Mouse (Mus musculus) gastrocnemius, postnatal 10 days (tissue): Measurements from ENCODE around the gene Gpc6. TPM values are rescaled to one million over a fixed set of nuclear protein-coding genes. Genes with fewer than 3 reads are reported as not detected.
A peak's percentile ranks its signal among the peaks of the same experiment; 100 is the strongest.

ENCODE experiments used
- DNase-seq: peaks from one replicate; pipeline ENCODE4 v3.0.0; 2021; ENCODE audit warnings: mixed read lengths
- total RNA-seq, 2 experiments: library from RNA; stranded (reverse); gene quantifications; 2 replicates each; pipeline ENCODE4 v1.2.3; 2021

The Gpc6 gene
- total RNA-seq, 2 experiments from 2014 or later, result 14.4 to 17.5 TPM

DNA sequence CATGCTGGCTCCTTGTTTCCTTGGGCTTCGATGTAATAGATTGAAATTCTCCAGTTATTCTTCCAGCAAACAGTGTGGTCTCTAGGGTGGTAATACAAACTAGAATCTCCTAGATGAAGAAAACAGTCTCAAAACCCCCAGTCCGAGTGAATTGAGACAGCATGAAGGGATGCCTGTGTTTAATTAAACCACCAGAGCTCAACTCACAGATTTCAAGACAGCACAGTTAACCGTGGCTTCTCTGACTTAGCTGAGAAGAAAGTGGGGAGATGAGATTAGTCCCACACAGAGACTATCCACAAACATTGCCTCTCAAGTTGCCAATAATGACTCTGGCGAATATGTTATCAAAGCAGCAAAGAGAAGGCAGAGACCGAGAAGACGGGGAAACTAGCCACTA lies 956.0 kb downstream of the Gpc6 start:
- DNase-seq, result no peak

DNA sequence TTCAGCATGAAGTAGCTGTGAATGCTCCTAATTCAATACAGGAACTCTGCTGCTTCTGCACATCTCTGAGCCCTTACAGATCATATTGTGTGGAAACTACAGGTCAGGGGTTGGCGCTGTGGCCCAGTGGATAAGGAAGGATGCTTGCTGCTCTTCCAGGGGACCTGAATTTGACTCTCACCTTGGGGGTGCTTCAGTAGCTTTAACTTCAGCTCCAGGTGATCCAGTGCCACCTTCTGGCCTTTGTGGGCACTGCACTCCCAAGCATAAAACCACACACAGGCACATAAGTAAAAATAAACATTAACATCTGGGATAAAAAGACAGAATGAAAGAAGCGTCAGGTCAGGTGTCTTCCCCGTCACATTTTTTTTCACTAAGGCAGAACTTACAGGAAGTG lies 957.1 kb downstream of the Gpc6 start:
- peak; percentile 40 for DNase-seq

DNA sequence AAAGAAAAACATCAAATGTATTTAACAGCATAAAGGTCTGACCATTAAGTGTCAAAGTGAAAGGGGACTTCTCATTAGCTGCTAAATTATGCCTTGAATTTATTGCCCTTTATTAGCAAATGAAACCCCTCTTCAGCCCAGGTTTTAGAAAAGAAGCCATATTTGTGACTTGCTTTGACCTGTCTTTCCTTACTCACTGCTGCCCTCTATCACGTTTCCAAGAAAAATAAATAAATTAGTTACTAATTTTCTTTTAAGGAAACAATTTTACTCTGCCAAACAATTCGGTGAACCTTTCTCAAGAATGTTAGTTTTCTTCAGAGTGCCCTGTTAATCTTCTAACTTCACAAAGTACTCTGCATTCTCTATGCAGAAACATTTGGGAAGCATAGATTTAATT lies 964.5 kb downstream of the Gpc6 start:
- no peak for DNase-seq

DNA sequence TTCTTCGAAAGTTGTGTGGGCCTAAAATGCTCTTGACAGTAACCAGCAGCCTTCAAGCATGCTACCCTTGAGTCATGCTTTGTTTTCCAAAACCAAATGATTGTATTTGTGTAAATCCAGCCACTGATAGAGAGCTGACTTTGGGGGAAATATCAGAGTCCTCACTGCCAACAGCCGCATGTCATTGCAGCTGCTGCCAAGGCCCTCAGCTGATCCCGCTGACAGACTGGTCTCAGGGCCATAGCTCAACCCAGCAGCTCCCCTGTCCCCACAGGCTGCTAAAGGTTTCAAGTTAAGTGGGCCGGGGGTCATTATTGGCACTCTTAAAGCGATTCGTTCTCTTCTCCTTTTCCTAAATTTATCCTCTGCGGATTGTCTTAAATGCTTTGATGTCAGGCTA lies 966.3 kb downstream of the Gpc6 start:
- no peak for DNase-seq

DNA sequence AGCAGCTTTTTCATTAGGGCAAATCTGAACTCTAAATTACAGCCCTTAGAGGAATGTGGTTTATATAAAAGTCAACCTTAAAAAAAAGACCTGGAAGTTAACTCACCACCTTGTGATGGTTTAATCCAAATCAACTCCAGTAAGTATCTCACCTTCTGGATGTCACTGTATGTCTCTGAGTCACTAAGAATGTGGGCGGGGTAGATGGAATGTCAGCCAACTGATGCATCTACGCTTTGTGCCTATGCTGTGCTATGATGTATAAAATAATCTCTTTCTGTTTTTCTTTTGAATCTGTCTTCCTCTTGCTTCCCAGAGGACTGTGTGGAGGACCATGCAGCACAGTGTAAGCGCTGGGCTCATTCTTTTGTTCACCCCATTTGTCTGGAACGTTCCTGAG lies 966.9 kb downstream of the Gpc6 start:
- DNase-seq, result no peak

DNA sequence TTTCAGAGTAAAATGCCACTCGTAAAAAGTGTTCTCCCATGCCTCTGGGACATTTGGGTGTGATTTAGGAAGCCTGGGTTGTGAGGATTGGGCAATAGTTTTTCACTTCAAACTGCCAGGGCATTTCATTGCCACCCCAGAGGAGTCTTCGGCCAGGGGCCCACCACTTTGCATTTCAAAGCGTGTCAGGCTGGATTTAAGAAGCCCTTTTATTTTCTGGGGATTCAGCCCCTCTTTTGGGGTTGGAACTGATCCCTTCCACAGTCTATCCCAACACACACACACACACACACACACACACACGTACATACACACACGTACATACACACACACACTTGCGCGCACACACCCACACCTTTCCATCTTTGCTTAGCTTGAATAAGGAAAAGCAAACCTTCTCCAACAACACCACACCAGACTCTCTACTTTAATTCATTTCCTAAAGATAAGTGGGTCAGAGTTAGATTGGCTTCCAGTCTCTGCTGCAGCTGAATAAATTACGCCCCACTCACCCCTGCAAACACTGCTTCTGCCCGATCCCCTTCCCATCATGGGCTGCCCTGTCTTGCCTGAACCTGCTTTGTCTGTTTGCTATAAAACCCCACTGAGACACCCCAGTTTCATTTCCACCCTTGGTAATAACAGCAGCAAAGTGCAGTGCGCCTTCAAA lies 969.9 kb downstream of the Gpc6 start:
- no peak for DNase-seq

DNA sequence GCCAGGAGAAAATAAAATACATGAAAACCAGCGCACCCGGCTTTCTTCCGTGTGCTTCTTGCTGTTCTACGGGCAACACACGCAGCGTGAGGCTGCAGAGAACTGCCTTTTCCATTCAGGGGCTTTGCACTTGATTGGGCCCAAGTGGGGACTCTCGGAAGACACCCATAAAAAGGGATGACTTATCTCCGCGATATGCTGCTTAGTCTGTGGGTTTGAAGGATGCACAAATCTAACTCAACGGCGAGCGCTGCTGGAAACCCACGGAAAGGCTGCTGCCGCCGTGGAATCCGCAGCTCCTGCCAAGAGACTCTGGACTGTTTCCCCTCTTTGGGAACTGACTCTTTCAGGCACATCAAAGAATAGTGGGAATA lies 970.4 kb downstream of the Gpc6 start:
- no peak for DNase-seq

DNA sequence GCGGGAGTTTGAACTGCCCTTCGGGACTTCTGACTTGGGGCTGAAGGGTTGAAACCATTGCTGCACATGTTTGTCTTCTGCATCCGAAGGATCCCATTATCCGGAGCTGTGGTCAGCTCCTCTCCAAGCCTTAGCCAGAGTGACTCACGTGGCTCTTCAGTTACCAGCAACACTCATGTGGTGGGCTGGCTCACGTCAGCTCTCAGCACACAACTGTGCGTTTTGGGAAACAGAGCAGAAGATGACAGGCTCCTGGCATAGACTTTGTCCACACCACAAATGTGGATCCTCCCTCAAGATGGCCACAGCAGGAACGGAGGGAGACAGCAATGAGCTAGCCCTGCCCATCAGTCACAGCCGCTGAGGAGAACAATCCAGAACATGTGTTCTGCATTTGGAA lies 979.2 kb downstream of the Gpc6 start:
- DNase-seq, result no peak

DNA sequence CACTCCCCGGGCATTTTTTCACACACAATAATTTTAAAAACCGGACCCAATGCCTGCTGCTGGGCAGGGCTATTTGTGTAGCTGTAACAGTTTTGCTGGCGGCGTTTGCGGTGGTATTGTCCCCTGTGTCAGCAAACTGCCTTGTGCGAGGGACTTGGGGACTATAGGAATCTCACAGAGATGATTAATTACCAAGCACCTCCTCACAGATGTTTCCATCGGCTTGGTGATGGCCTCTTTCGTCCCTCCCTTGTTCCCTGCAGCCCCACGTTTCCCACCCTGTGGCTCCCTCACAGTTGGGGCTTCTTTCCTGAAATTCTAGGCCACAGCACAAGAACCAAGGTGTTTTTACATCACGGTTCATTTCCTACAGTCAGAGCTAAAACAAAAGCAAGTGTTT lies 980.6 kb downstream of the Gpc6 start:
- no peak for DNase-seq

DNA sequence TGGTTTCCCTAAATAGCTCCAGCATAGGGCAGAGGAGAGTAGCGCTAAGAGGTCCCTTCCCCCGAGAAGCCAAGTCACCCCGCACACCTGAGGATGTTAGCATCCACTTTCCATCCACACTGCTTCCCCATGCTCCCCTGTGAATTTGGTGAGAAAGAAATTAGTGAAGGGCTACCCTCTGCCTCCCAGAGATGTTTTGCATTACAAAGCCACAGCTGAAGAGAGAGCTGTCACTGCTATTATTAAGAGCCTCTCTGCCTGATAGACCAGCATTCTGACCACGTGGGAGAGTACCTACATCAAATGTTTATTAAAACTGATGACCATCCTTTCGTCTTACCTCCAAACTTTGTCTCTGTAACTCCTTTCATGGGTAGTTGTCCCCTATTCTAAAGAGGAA lies 981.2 kb downstream of the Gpc6 start:
- no peak for DNase-seq

DNA sequence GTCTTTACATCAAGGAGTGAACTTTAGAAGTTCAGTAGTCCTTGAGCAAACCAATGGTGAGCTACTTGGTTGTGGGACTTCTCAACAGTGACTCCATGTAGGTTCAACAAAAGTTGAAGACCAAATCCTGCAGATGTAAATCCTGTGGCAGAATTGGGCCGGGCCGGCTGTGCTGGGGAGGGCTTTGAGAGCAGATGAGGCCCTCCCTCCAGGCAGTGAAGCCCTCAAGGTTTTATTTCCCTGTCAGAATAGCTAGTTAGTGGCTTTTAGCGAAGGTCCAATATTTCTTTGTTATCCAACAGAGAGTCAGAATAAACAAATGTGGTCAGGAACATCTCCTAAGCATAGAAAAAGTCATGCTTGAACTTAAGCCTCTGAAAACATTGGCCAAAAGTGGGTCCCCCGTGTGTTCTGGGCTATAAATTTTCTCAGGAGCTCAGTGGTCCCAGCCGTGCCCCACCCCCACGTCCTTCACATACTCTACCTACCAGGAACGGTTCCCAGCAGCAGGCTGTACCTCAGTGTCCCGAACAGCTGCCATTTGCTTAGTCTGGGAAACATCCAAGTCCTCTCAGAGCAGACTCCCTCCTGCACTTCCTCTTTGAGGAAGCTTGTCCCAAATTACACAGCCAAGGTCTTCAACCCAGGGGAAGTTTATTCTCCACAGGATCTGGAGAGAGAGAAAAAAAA lies 983.3 kb downstream of the Gpc6 start:
- DNase-seq, result no peak

DNA sequence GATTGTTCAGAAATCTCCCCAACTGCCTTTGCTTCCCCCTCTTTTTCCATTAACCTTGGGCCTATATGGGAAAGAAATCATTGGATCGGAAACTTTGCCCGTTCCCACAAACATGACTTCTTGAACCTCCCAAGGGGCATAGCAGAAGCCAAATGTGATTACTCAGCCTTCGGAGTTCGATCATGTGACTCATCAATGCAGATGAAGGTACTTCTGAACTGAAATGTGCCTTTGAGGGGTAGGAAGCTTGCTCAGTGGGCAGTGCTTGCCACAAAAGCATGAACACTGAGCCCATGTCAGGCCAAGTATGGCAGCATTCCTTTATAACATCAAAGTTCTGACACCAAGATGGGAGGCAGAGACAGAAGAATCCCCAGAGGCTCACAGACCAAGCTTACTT lies 983.9 kb downstream of the Gpc6 start:
- no peak for DNase-seq

DNA sequence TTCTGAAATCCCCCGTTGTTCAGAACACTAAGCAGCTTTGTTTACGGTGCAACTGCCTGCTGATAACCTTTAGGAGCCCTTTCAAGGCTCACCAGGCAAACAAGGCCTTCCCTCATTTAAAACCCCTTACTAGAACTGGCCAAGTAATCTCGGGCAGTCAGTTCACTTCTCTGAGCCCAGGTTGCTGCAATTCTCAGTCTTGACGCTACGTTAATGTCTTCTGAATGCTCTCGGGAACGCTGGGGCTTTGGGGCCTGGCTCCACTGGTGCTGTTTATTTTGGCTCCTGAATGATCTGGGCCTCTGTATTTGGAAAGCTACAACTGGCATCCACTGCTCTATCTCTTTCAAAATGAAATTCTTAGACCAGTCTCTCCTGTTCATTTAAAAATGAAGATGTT lies 985.2 kb downstream of the Gpc6 start:
- no peak for DNase-seq

DNA sequence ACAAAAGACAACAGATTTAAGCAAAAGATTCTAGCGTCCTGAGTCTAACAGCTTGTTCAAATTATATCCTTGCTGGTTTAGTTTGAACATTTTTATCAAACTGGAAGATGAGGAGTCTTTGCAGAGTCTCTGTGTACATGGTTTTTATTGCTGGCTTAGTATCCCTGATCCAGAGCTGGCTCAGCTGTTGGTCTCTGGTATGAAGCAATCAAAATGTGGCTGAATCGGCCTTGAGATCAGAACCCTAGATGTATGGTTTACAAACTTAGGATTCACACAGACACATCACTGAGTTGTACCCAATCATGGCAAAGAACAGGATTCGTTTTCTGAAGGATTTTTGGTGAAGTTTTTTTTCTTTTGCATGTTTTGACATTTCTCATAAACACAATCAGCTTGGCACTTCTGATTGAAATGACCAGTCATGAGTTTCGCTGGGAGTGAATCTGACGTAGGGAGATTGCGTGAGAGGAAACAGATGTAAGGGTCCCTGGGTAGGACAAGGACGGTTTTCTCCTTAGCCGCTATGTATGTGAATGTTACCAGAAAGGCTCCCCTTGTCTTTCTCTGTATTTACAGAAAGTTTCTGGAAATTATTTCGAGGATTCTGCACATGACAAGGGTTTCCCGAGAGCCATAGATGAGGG lies 987.6 kb downstream of the Gpc6 start:
- DNase-seq, result no peak

DNA sequence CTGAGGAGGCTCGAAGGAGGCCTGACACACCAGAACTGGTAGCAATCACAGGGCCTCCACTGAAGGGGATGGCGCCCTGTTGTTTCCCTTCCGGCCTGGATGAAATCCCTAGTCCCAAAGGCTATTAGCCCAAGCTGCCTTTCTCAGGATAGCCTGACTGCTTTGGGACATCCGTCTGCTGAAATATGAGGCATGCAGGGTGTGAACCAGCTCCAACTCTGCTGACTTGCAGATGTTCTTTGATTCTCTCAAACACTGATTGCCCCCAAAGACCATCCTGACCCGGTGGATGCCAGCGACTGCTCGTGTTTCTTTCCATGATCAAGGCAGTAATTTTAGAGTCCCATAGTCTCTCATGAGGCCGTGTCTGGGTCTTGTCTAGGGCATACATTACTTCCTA lies 991.5 kb downstream of the Gpc6 start:
- DNase-seq, result no peak

DNA sequence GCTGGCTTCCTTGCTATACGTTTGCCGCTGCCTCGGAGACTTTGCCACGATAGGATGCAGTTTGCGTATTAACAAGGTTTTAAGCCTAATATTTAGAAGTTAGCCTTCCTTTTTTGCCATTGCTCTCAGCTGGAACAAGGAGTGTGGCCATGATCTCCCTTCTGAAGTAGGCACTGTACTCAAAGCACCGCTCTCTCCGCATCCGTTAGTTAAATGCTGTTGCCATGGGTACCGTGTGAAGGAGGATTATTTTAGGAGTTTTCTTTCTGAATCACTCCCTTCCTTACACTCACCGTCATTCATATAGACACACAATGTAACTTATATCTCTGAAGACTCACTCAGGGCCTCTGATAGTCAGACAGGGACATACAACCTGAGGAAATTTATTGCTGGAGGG lies 993.6 kb downstream of the Gpc6 start:
- no peak for DNase-seq

DNA sequence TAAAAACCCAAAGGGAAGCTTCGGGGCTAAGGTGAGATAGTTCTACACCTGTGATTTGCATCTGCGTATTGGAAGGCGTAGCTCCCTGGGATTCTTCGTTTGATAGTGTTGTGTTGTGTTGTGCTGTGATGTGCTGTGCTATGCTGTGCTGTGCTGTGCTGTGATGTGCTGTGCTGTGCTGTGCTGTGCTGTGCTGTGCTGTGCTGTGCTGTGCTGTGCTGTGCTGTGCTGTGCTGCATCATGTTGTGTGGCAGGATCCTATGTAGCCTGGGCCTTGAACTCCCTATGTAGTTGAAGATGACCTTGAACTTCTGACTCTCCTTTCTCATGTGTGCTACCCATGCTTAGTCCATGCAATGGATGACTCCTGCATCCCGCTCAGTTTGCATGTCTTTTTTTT lies 994.5 kb downstream of the Gpc6 start:
- no peak for DNase-seq

DNA sequence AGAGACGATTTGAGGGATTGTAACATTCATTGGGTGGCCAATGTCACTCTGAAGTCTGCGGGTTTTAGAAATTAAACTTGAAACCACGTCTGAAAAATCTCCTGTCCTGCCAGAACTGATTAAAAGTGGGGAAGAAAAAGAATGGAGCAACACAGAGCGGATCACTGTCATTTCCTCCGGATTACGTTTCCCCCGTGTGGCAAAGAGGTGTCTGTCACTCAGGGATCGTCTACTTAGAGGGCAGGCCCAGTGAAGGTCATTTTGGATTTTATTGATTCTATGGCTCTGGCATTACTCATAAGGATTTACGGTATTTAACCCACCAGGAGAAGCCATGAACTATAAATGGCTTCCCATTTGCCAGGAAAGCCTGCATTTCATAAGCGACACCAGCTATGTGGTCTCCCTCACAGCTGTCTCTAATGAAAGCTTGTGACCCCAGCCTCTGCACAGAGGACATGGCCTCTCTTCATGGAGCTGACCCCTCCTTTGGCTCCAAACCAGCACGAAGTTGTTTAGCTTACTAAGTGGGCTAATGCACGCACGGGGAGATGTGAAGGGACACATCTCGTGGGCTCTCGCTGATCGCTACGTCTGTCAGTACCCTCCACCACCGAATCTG lies 996.4 kb downstream of the Gpc6 start:
- DNase-seq, result no peak

DNA sequence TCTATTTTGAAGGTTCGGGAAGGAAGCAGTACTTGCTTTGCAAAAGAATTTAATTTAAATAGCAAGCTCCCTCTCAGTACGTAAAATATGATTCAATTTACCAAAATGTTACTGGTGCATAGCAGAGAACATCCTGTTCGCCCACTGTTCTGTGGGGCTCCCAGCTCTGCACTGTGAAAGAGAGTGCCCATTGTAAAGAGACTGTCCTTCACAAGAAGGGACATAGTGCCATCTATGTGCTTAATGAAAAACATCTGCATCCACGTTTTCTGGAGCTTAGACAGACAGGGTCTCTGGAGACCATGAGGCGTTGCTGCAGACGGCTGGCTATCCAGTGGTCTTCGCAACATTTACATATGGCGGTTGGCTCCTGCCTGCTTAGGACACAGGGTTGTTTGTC lies 998.6 kb downstream of the Gpc6 start:
- DNase-seq, result no peak

DNA sequence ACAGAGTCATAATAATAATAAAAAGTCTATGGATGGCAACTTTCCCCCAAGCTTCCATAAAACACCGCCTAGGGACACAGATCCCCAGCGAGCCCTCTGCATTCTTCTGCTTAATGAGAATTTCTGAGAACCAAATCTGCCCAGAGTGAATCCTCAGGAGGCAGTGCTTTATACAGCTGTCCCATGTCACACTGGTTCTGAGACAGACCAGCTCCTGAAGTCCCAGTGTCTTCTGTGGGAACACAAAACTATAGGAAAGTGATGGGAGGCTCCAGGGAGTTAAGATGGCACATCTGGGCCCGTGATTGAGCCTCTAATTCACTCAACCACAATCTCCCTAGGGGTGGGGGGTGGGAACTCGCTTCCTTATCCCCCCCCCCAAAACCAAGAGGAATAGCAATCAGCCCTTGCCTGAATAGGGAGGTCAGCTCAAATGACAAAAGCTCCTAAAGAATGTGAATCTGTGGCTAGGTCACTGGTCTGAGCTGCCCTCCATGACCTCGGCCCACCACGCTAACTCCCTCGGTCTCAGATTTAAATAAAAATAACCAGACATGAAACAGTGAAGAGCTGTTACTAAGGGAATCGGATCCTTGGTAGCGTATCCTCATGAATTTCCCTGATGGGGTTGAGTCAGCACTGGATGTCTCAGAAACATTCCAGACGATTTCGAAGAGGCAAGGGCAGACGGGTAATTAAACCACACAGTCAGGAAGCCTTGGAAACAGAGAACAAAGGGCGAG lies 1005.2 kb downstream of the Gpc6 start:
- no peak for DNase-seq

DNA sequence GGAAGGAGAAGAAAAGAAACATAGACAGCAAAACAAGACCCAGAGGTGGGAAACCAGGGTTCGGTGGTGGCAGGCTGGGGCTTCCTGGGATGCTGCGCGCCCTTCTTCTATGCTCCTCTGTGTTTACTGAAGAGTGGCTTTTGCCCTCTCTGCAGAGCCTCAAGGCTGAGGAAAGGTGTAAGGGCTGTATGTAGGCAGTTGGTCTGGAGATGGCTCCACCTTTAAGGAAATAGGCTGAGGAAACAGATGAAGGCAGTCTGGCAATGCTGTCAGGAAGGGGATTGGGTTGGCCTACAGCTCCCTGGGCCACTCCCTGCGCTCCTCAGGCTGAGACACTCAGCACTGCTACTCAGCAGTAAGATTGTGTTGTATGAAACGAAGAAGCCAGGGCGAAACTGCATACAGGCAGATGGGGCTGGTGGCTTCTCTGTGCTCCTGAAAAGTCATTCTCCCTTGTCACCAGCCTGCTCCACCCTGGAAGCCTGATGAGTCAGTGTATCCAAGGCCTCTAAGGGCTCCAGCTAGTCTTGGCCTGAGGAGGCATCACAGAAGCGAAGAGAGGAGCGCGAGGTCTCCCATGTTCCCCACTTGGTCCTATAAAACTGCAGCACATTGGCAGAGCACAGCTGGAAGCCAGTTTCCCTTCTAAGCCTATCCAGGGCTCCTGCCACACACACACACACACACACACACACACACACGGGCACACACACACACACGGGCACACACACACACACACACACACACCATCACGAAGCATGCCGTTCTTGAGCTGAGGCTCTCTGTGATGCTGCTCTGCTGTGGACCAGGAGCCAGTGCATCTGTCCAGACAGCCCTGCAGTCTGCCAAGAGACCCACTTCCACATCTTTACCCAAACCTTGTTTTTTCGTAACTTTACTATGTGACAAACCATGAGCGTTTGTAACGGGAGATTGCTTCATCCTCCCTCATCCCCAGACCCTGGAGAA lies 1006.0 kb downstream of the Gpc6 start:
- no peak for DNase-seq
